Mouse (Mus musculus): ENCODE measurements around the gene S100a3. TPM values are rescaled to one million over a fixed set of nuclear protein-coding genes. Genes with fewer than 3 reads are reported as not detected.

Gene S100a3
- total and polyA plus RNA-seq, 3 experiments = 0.03 to 0.04 TPM; not detected in 1

- no peak for TF ChIP-seq ETS1 (IDR thresholded peaks at IDR 0.05; ENCODE audit: low read depth, low read length)
- TF ChIP-seq POLR2AphosphoS5 (IDR thresholded peaks at IDR 0.05; ENCODE audit: borderline replicate concordance, low read depth, low read length) = no peak
- no peak for TF ChIP-seq USF1 (IDR thresholded peaks at IDR 0.05; ENCODE audit: low read depth, low read length)
- TF ChIP-seq ZC3H11A (IDR thresholded peaks at IDR 0.05; ENCODE audit: low read depth, low read length) = no peak
Measured at GRCm38 (mm10) chr3:90605736-90606135, 45.4 kb downstream of the S100a3 start.

GRCm38 (mm10) chr3:90606185-90606584 lies 45.8 kb downstream of the S100a3 start:
- Histone ChIP-seq H3K4me3 (ENCODE audit: control insufficient read depth in 1 of 2, insufficient read depth in 1 of 2, low read depth in 2 of 2, low read length in 2 of 2) (no peak overlapping the region), H3K27ac (ENCODE audit: control insufficient read depth, low read depth, low read length) (no peak overlapping the region), H3K27me3 (ENCODE audit: control insufficient read depth in 1 of 2, insufficient read depth in 2 of 2, low read length in 2 of 2) (no peaks in the 10 kb centered on the region), H3K9ac (ENCODE audit: control insufficient read depth, low read depth, low read length, poor library complexity, severe bottlenecking) (no peak overlapping the region), H3K79me2 (ENCODE audit: control insufficient read depth, insufficient read depth, low read length, poor library complexity) (no peaks in the 10 kb centered on the region), H3K9me3 (replicated peaks; ENCODE audit: insufficient read depth, low read length) (no peaks in the 10 kb centered on the region), H3K36me3 (ENCODE audit: control insufficient read depth in 1 of 2, insufficient read depth in 2 of 2, low read length in 2 of 2) (peaks cover 0 to 19% of the 10 kb centered on the region in 2 experiments; a peak in 2 of 4 replicates), H3K4me1 (ENCODE audit: control insufficient read depth in 1 of 2, insufficient read depth in 2 of 2, low read length in 2 of 2) (peaks cover 8 to 31% of the 10 kb centered on the region in 2 experiments)
- DNase-seq (ENCODE audit: low read depth, low spot score) = no peak
- no peak for TF ChIP-seq RCOR1 (IDR thresholded peaks at IDR 0.05; ENCODE audit: low read depth, low read length)
- TF ChIP-seq ZNF384 (IDR thresholded peaks at IDR 0.05; ENCODE audit: low read depth, low read length) = no peak
- TF ChIP-seq GABPA (IDR thresholded peaks at IDR 0.05; ENCODE audit: low read depth, low read length) = no peak
- no peak for TF ChIP-seq HCFC1 (IDR thresholded peaks at IDR 0.05; ENCODE audit: low read depth, low read length)
- TF ChIP-seq MEF2A (IDR thresholded peaks at IDR 0.05; ENCODE audit: extremely low read depth, insufficient replicate concordance, low read depth, low read length, poor library complexity, severe bottlenecking) = no peak
- no peak for TF ChIP-seq TCF12 (IDR thresholded peaks at IDR 0.05; ENCODE audit: low read depth, low read length)
- no peak for TF ChIP-seq TBP (IDR thresholded peaks at IDR 0.05; ENCODE audit: low read depth, low read length)
- no peak for TF ChIP-seq MAFK (IDR thresholded peaks at IDR 0.05; ENCODE audit: borderline replicate concordance, low read depth, low read length)
- no peak for TF ChIP-seq MYC (IDR thresholded peaks at IDR 0.05; ENCODE audit: low read depth, low read length)
- no peak for TF ChIP-seq GATA1 (IDR thresholded peaks at IDR 0.05; ENCODE audit: low read depth, low read length)
- no peak for TF ChIP-seq ZMIZ1 (IDR thresholded peaks at IDR 0.05; ENCODE audit: low read depth, low read length)
- TF ChIP-seq ZC3H11A (IDR thresholded peaks at IDR 0.05; ENCODE audit: low read depth, low read length) = no peak
- TF ChIP-seq NELFE (IDR thresholded peaks at IDR 0.05; ENCODE audit: low read depth, low read length) = no peak
- TF ChIP-seq CHD2 (IDR thresholded peaks at IDR 0.05; ENCODE audit: low read length) = no peak
- no peak for TF ChIP-seq EP300 (IDR thresholded peaks at IDR 0.05; ENCODE audit: low read depth in 1 of 2, low read length in 2 of 2)
- TF ChIP-seq JUND (IDR thresholded peaks at IDR 0.05; ENCODE audit: low read depth, low read length) = no peak
- no peak for TF ChIP-seq POLR2A (IDR thresholded peaks at IDR 0.05; ENCODE audit: control insufficient read depth in 1 of 2, insufficient read depth in 1 of 2, low read depth in 1 of 2, low read length in 2 of 2, poor library complexity in 1 of 2)
- no peak for TF ChIP-seq USF2 (IDR thresholded peaks at IDR 0.05; ENCODE audit: borderline replicate concordance in 1 of 2, insufficient read depth in 1 of 2, low read depth in 1 of 2, low read length in 2 of 2)

More at GRCm38 (mm10) chr3:90605736-90606135, 45.4 kb downstream of the S100a3 start:
- Histone ChIP-seq H3K27ac (ENCODE audit: control insufficient read depth, low read depth, low read length) (no peak overlapping the region), H3K4me1 (ENCODE audit: control insufficient read depth in 1 of 2, insufficient read depth in 2 of 2, low read length in 2 of 2) (peaks cover 8 to 31% of the 10 kb centered on the region in 2 experiments), H3K79me2 (ENCODE audit: control insufficient read depth, insufficient read depth, low read length, poor library complexity) (no peaks in the 10 kb centered on the region), H3K36me3 (ENCODE audit: control insufficient read depth in 1 of 2, insufficient read depth in 2 of 2, low read length in 2 of 2) (peaks cover 0 to 19% of the 10 kb centered on the region in 2 experiments; a peak in 2 of 4 replicates), H3K9me3 (replicated peaks; ENCODE audit: insufficient read depth, low read length) (no peaks in the 10 kb centered on the region), H3K4me3 (ENCODE audit: control insufficient read depth in 1 of 2, insufficient read depth in 1 of 2, low read depth in 2 of 2, low read length in 2 of 2) (no peak overlapping the region), H3K27me3 (ENCODE audit: control insufficient read depth in 1 of 2, insufficient read depth in 2 of 2, low read length in 2 of 2) (no peaks in the 10 kb centered on the region), H3K9ac (ENCODE audit: control insufficient read depth, low read depth, low read length, poor library complexity, severe bottlenecking) (no peak overlapping the region)
- no peak for DNase-seq (ENCODE audit: low read depth, low spot score)
